Mouse (Mus musculus) myocyte (in vitro differentiated cells): Measurements from ENCODE around the gene Zfp653.

Experiments used
- CEBPB ChIP-seq: IDR thresholded peaks from 2 replicates; pipeline ENCODE4 v1.6.1; 2011; ENCODE audit warnings: mild to moderate bottlenecking, moderate library complexity; ENCODE audit not compliant: poor library complexity, insufficient read depth, severe bottlenecking
- E2F4 ChIP-seq: IDR thresholded peaks from one replicate; pipeline ENCODE4 v1.6.1; 2011; ENCODE audit warnings: mild to moderate bottlenecking, control low read depth, moderate library complexity; ENCODE audit not compliant: insufficient read depth
- MAX ChIP-seq: IDR thresholded peaks from one replicate; pipeline ENCODE4 v1.6.1; 2011; ENCODE audit warnings: low read depth, mild to moderate bottlenecking, control low read depth
- MYOD1 ChIP-seq, 3 experiments: IDR thresholded peaks; one replicate each; pipeline ENCODE4 v1.6.1; 2011; ENCODE audit warnings: control low read depth in 2 of 3, low read depth in 2 of 3, mild to moderate bottlenecking in 2 of 3, moderate library complexity in 1 of 3; ENCODE audit not compliant: insufficient read length in 2 of 3, control insufficient read depth in 1 of 3
- MYOG ChIP-seq, 3 experiments: IDR thresholded peaks; one replicate each; pipeline ENCODE4 v1.6.1; 2011; ENCODE audit warnings: control low read depth in 2 of 3, low read depth in 2 of 3, mild to moderate bottlenecking in 2 of 3; ENCODE audit not compliant: insufficient read length in 2 of 3, control insufficient read depth in 1 of 3, insufficient read depth in 1 of 3
- POLR2A ChIP-seq: IDR thresholded peaks from one replicate; pipeline ENCODE4 v1.6.1; 2011; ENCODE audit warnings: low read depth, mild to moderate bottlenecking, control low read depth, moderate library complexity; ENCODE audit not compliant: insufficient read length
- POLR2AphosphoS2 ChIP-seq: IDR thresholded peaks from one replicate; pipeline ENCODE4 v1.6.1; 2011; ENCODE audit warnings: low read depth, control low read depth; ENCODE audit not compliant: insufficient read length
- SRF ChIP-seq: IDR thresholded peaks from one replicate; pipeline ENCODE4 v1.6.1; 2011; ENCODE audit warnings: low read depth; ENCODE audit not compliant: control insufficient read depth, insufficient read length
- TCF12 ChIP-seq: IDR thresholded peaks from one replicate; pipeline ENCODE4 v1.6.1; 2011; ENCODE audit warnings: mild to moderate bottlenecking, control low read depth; ENCODE audit not compliant: poor library complexity, insufficient read depth, severe bottlenecking
- TCF3 ChIP-seq: IDR thresholded peaks from one replicate; pipeline ENCODE4 v1.6.1; 2011; ENCODE audit warnings: low read depth, control low read depth; ENCODE audit not compliant: insufficient read length
- USF1 ChIP-seq: IDR thresholded peaks from one replicate; pipeline ENCODE4 v1.6.1; 2011; ENCODE audit warnings: low read depth, mild to moderate bottlenecking, control low read depth, moderate library complexity

GRCm38 (mm10) chr9:22049315-22049714 is 21.9 kb downstream of the Zfp653 start:
- TF ChIP-seq POLR2A (no peak), SRF (no peak), MAX (no peak), MYOG (IDR thresholded peaks at IDR 0.05; ENCODE audit: control insufficient read depth in 1 of 3, insufficient read depth in 1 of 3, insufficient read length in 2 of 3, low read depth in 2 of 3) (no peak), E2F4 (no peak), POLR2AphosphoS2 (no peak), TCF3 (no peak), MYOD1 (IDR thresholded peaks at IDR 0.05; ENCODE audit: control insufficient read depth in 1 of 3, insufficient read length in 2 of 3, low read depth in 2 of 3) (no peak), TCF12 (no peak), USF1 (no peak), CEBPB (no peak)
